Mouse (Mus musculus): ENCODE data around the gene Alg1.

GRCm38 (mm10) chr16:5254346-5255025 is 21.1 kb downstream of the Alg1 start:
- no peak for TF ChIP-seq GATA1 (IDR thresholded peaks at IDR 0.05; ENCODE audit: borderline replicate concordance, low read length)
- no peak for TF ChIP-seq FLI1 (IDR thresholded peaks at IDR 0.05; ENCODE audit: low read length)
